Mouse (Mus musculus) E14TG2a.4 (cell line): ENCODE results near the gene Rer1.

Source experiments
- CTCF ChIP-seq: conservative IDR thresholded peaks from 2 replicates; pipeline ENCODE4 v1.5.1; 2014; ENCODE audit warnings: low read length
- NANOG ChIP-seq: IDR thresholded peaks from 2 replicates; pipeline ENCODE4 v1.6.1; 2014; ENCODE audit warnings: borderline replicate concordance, low read length, mixed read lengths
- POU5F1 ChIP-seq: IDR thresholded peaks from 2 replicates; pipeline ENCODE4 v1.6.1; 2014; ENCODE audit warnings: low read length, borderline replicate concordance

DNA sequence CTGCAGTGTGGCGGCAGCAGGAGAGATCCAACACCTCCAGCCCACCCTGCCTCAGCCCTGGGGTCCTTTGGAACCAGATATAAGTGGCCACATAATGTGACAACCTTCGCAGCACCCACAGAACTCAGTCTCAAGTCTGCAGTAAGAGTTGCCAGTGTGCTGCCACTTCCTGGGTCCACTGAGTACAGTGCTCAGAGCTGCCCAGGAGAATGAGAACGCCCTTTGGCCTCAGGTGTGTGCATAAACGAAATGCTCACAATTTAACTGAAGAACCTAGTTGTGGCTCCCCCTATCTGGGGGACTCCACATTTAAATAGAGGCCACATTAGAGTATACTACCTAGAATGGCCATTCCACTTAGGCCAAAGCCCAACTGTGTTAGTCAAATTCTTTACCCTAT lies 2.6 kb downstream of the Rer1 start:
- TF ChIP-seq CTCF = no peak
- no peak for TF ChIP-seq NANOG
- no peak for TF ChIP-seq POU5F1
